Mouse (Mus musculus): ENCODE measurements around the gene Ston1. TPM values are rescaled to one million over a fixed set of nuclear protein-coding genes. Genes with fewer than 3 reads are reported as not detected.

Gene Ston1
- polyA plus RNA-seq, 1 experiment from 2014 or later = 7.2 TPM

- H3K4me2 ChIP-seq (replicated peaks; ENCODE audit: low read depth, low read length) = no peak overlapping the region
- no peaks in the 10 kb centered on the region for H3K9me3 ChIP-seq (ENCODE audit: control insufficient read depth, low read length)
- no peak overlapping the region for H3K9ac ChIP-seq (ENCODE audit: low read depth, low read length)
- no peaks in the 10 kb centered on the region for H3K36me3 ChIP-seq (ENCODE audit: control insufficient read depth, insufficient read depth, low read length)
- no peak overlapping the region for H3K4me3 ChIP-seq (ENCODE audit: low read depth, low read length)
- no peak overlapping the region for H3K27ac ChIP-seq (ENCODE audit: low read depth, low read length)
- ATAC-seq (ENCODE audit: low FRiP score) (no peak), DNase-seq (ENCODE audit: low spot score) (no peak)
- no peaks in the 10 kb centered on the region for H3K27me3 ChIP-seq (ENCODE audit: control insufficient read depth, insufficient read depth, low read length)
- 89% methylated on average over 13 of the region's 13 CpGs for WGBS
- H3K4me1 ChIP-seq (replicated peaks; ENCODE audit: control insufficient read depth, insufficient read depth, low read length) = no peaks in the 10 kb centered on the region; the same call in 1 of the 2 replicates
Measured at GRCm38 (mm10) chr17:88556176-88556575, 41.3 kb upstream of the Ston1 start.

- Histone ChIP-seq H3K9me3 (ENCODE audit: control insufficient read depth, low read length) (no peaks in the 10 kb centered on the region), H3K27ac (ENCODE audit: low read depth, low read length) (no peak overlapping the region), H3K9ac (ENCODE audit: low read depth, low read length) (no peak overlapping the region), H3K27me3 (ENCODE audit: control insufficient read depth, insufficient read depth, low read length) (no peaks in the 10 kb centered on the region), H3K4me2 (replicated peaks; ENCODE audit: low read depth, low read length) (no peak overlapping the region), H3K4me1 (replicated peaks; ENCODE audit: control insufficient read depth, insufficient read depth, low read length) (no peaks in the 10 kb centered on the region; the same call in 1 of the 2 replicates), H3K4me3 (ENCODE audit: low read depth, low read length) (no peak overlapping the region), H3K36me3 (ENCODE audit: control insufficient read depth, insufficient read depth, low read length) (no peaks in the 10 kb centered on the region)
- ATAC-seq (ENCODE audit: low FRiP score) (no peak), DNase-seq (ENCODE audit: low spot score) (no peak)
- 84% methylated on average over 4 of the region's 4 CpGs for WGBS
Measured at GRCm38 (mm10) chr17:88556688-88557087, 40.8 kb upstream of the Ston1 start.

- 39% methylated on average over 13 of the region's 13 CpGs for WGBS
- H3K4me3 ChIP-seq (ENCODE audit: low read depth, low read length) = no peak overlapping the region
Measured at GRCm38 (mm10) chr17:88558168-88558842, 39.2 kb upstream of the Ston1 start.

GRCm38 (mm10) chr17:88563611-88564010 lies 33.9 kb upstream of the Ston1 start:
- H3K27ac ChIP-seq (ENCODE audit: low read depth, low read length) = no peak overlapping the region
- ATAC-seq (ENCODE audit: low FRiP score) (no peak), DNase-seq (ENCODE audit: low spot score) (no peak)
- H3K4me3 ChIP-seq (ENCODE audit: low read depth, low read length) = no peak overlapping the region
- H3K4me1 ChIP-seq (replicated peaks; ENCODE audit: control insufficient read depth, insufficient read depth, low read length) = no peaks in the 10 kb centered on the region
- 0 out of 2 replicates have a peak, but pooled peaks cover 2% of the 10 kb centered on the region for H3K36me3 ChIP-seq (ENCODE audit: control insufficient read depth, insufficient read depth, low read length)
- no peak overlapping the region for H3K4me2 ChIP-seq (replicated peaks; ENCODE audit: low read depth, low read length)
- 85% methylated on average over 3 of the region's 3 CpGs for WGBS
- no peaks in the 10 kb centered on the region for H3K9me3 ChIP-seq (ENCODE audit: control insufficient read depth, low read length)
- no peaks in the 10 kb centered on the region for H3K27me3 ChIP-seq (ENCODE audit: control insufficient read depth, insufficient read depth, low read length)
- H3K9ac ChIP-seq (ENCODE audit: low read depth, low read length) = no peak overlapping the region

More at GRCm38 (mm10) chr17:88558168-88558842, 39.2 kb upstream of the Ston1 start:
- H3K27me3 ChIP-seq (ENCODE audit: control insufficient read depth, insufficient read depth, low read length) = no peaks in the 10 kb centered on the region
- DNase-seq (ENCODE audit: low spot score) (peak; percentile 84), ATAC-seq (ENCODE audit: low FRiP score) (peak; percentile 81)
- H3K4me2 ChIP-seq (replicated peaks; ENCODE audit: low read depth, low read length) = no peak overlapping the region
- no peaks in the 10 kb centered on the region for H3K9me3 ChIP-seq (ENCODE audit: control insufficient read depth, low read length)
- no peak overlapping the region for H3K9ac ChIP-seq (ENCODE audit: low read depth, low read length)
- 0 out of 2 replicates have a peak, but pooled peaks cover 2% of the 10 kb centered on the region for H3K36me3 ChIP-seq (ENCODE audit: control insufficient read depth, insufficient read depth, low read length)
- H3K27ac ChIP-seq (ENCODE audit: low read depth, low read length) = no peak overlapping the region
- no peaks in the 10 kb centered on the region for H3K4me1 ChIP-seq (replicated peaks; ENCODE audit: control insufficient read depth, insufficient read depth, low read length)

- Histone ChIP-seq H3K4me2 (replicated peaks; ENCODE audit: low read depth, low read length) (no peak overlapping the region), H3K4me1 (replicated peaks; ENCODE audit: control insufficient read depth, insufficient read depth, low read length) (no peaks in the 10 kb centered on the region), H3K27ac (ENCODE audit: low read depth, low read length) (no peak overlapping the region; the same call in 1 of the 2 replicates), H3K9me3 (ENCODE audit: control insufficient read depth, low read length) (no peaks in the 10 kb centered on the region), H3K4me3 (ENCODE audit: low read depth, low read length) (no peak overlapping the region), H3K9ac (ENCODE audit: low read depth, low read length) (no peak overlapping the region), H3K27me3 (ENCODE audit: control insufficient read depth, insufficient read depth, low read length) (no peaks in the 10 kb centered on the region), H3K36me3 (ENCODE audit: control insufficient read depth, insufficient read depth, low read length) (no peaks in the 10 kb centered on the region)
- no peak for DNase-seq (ENCODE audit: low spot score)
- ATAC-seq (ENCODE audit: low FRiP score) = 0 out of 2 replicates have a peak, but pooled peaks have one; percentile 45
- 78% methylated on average over 10 of the region's 10 CpGs for WGBS
Measured at GRCm38 (mm10) chr17:88569807-88570540, 27.5 kb upstream of the Ston1 start.

GRCm38 (mm10) chr17:88570784-88571183 lies 26.7 kb upstream of the Ston1 start:
- Histone ChIP-seq H3K4me1 (replicated peaks; ENCODE audit: control insufficient read depth, insufficient read depth, low read length) (no peaks in the 10 kb centered on the region), H3K36me3 (ENCODE audit: control insufficient read depth, insufficient read depth, low read length) (no peaks in the 10 kb centered on the region), H3K4me3 (ENCODE audit: low read depth, low read length) (no peak overlapping the region), H3K4me2 (replicated peaks; ENCODE audit: low read depth, low read length) (no peak overlapping the region), H3K9ac (ENCODE audit: low read depth, low read length) (no peak overlapping the region), H3K9me3 (ENCODE audit: control insufficient read depth, low read length) (no peaks in the 10 kb centered on the region), H3K27ac (ENCODE audit: low read depth, low read length) (peak overlapping the region; percentile 27; the same call in 1 of the 2 replicates), H3K27me3 (ENCODE audit: control insufficient read depth, insufficient read depth, low read length) (no peaks in the 10 kb centered on the region)
- ATAC-seq (ENCODE audit: low FRiP score) (0 out of 2 replicates have a peak, but pooled peaks have one; percentile 12), DNase-seq (ENCODE audit: low spot score) (no peak)
- WGBS = 76% methylated on average over 11 of the region's 11 CpGs

- 79% methylated on average over 5 of the region's 5 CpGs for WGBS
- H3K4me3 ChIP-seq (ENCODE audit: low read depth, low read length) = no peak overlapping the region
- H3K9me3 ChIP-seq (ENCODE audit: control insufficient read depth, low read length) = no peaks in the 10 kb centered on the region
- no peak overlapping the region for H3K9ac ChIP-seq (ENCODE audit: low read depth, low read length)
- 0 out of 2 replicates have a peak, but pooled peaks cover 3% of the 10 kb centered on the region for H3K36me3 ChIP-seq (ENCODE audit: control insufficient read depth, insufficient read depth, low read length)
- ATAC-seq (ENCODE audit: low FRiP score) = no peak
- H3K27me3 ChIP-seq (ENCODE audit: control insufficient read depth, insufficient read depth, low read length) = no peaks in the 10 kb centered on the region
- H3K4me2 ChIP-seq (replicated peaks; ENCODE audit: low read depth, low read length) = no peak overlapping the region
- no peaks in the 10 kb centered on the region for H3K4me1 ChIP-seq (replicated peaks; ENCODE audit: control insufficient read depth, insufficient read depth, low read length)
- no peak overlapping the region for H3K27ac ChIP-seq (ENCODE audit: low read depth, low read length)
- DNase-seq (ENCODE audit: low spot score) = no peak
Measured at GRCm38 (mm10) chr17:88574811-88575210, 22.7 kb upstream of the Ston1 start.

GRCm38 (mm10) chr17:88578522-88579242 lies 18.8 kb upstream of the Ston1 start:
- Histone ChIP-seq H3K4me1 (replicated peaks; ENCODE audit: control insufficient read depth, insufficient read depth, low read length) (no peaks in the 10 kb centered on the region), H3K4me3 (ENCODE audit: low read depth, low read length) (no peak overlapping the region), H3K4me2 (replicated peaks; ENCODE audit: low read depth, low read length) (no peak overlapping the region), H3K36me3 (ENCODE audit: control insufficient read depth, insufficient read depth, low read length) (0 out of 2 replicates have a peak, but pooled peaks cover 3% of the 10 kb centered on the region), H3K9me3 (ENCODE audit: control insufficient read depth, low read length) (no peaks in the 10 kb centered on the region), H3K9ac (ENCODE audit: low read depth, low read length) (no peak overlapping the region), H3K27me3 (ENCODE audit: control insufficient read depth, insufficient read depth, low read length) (no peaks in the 10 kb centered on the region), H3K27ac (ENCODE audit: low read depth, low read length) (peak overlapping the region; percentile 45; the same call in 1 of the 2 replicates)
- DNase-seq (ENCODE audit: low spot score) (no peak), ATAC-seq (ENCODE audit: low FRiP score) (no peak)
- WGBS = 92% methylated on average over 20 of the region's 20 CpGs
